Mouse (Mus musculus): ENCODE results near the gene Lrrtm1.
A peak's percentile ranks its signal among the peaks of the same experiment; 100 is the strongest.

Gene Lrrtm1

GRCm38 (mm10) chr6:77242601-77243406, at the start of gene Lrrtm1:
Gene Lrrtm1 (plus strand): TSS chr6:77242689.
- peak; percentile 65 for ATAC-seq (ENCODE audit: insufficient number of reproducible peaks, low FRiP score, low TSS enrichment)

GRCm38 (mm10) chr6:77196650-77197049, 45.8 kb upstream of the Lrrtm1 start:
- ATAC-seq (ENCODE audit: insufficient number of reproducible peaks, low FRiP score, low TSS enrichment): no peak

GRCm38 (mm10) chr6:77199375-77199774, 43.1 kb upstream of the Lrrtm1 start:
- no peak for ATAC-seq (ENCODE audit: insufficient number of reproducible peaks, low FRiP score, low TSS enrichment)

- ATAC-seq (ENCODE audit: insufficient number of reproducible peaks, low FRiP score, low TSS enrichment): no peak
These were observed 33.3 kb upstream of the Lrrtm1 start for GRCm38 (mm10) chr6:77209183-77209582.

- no peak for ATAC-seq (ENCODE audit: insufficient number of reproducible peaks, low FRiP score, low TSS enrichment)
These were observed 32.6 kb upstream of the Lrrtm1 start for GRCm38 (mm10) chr6:77209929-77210328.

- peak; percentile 71; the same call in 1 of the 2 replicates for ATAC-seq (ENCODE audit: insufficient number of reproducible peaks, low FRiP score, low TSS enrichment)
These were observed 28.6 kb upstream of the Lrrtm1 start for GRCm38 (mm10) chr6:77213757-77214409.

GRCm38 (mm10) chr6:77215322-77215721, 27.2 kb upstream of the Lrrtm1 start:
- no peak for ATAC-seq (ENCODE audit: insufficient number of reproducible peaks, low FRiP score, low TSS enrichment)

GRCm38 (mm10) chr6:77218875-77219274, 23.6 kb upstream of the Lrrtm1 start:
- no peak for ATAC-seq (ENCODE audit: insufficient number of reproducible peaks, low FRiP score, low TSS enrichment)

GRCm38 (mm10) chr6:77220776-77221175, 21.7 kb upstream of the Lrrtm1 start:
- no peak for ATAC-seq (ENCODE audit: insufficient number of reproducible peaks, low FRiP score, low TSS enrichment)

GRCm38 (mm10) chr6:77222849-77223638, 19.4 kb upstream of the Lrrtm1 start:
- peak; percentile 87 for ATAC-seq (ENCODE audit: insufficient number of reproducible peaks, low FRiP score, low TSS enrichment)

- ATAC-seq (ENCODE audit: insufficient number of reproducible peaks, low FRiP score, low TSS enrichment): no peak
These were observed 2.1 kb upstream of the Lrrtm1 start for GRCm38 (mm10) chr6:77240426-77240825.

GRCm38 (mm10) chr6:77243541-77244231, 1.2 kb downstream of the Lrrtm1 start:
- peak; percentile 46 for ATAC-seq (ENCODE audit: insufficient number of reproducible peaks, low FRiP score, low TSS enrichment)

GRCm38 (mm10) chr6:77253480-77253879, 11.0 kb downstream of the Lrrtm1 start:
- ATAC-seq (ENCODE audit: insufficient number of reproducible peaks, low FRiP score, low TSS enrichment): no peak

GRCm38 (mm10) chr6:77256348-77256747, 13.9 kb downstream of the Lrrtm1 start:
- ATAC-seq (ENCODE audit: insufficient number of reproducible peaks, low FRiP score, low TSS enrichment): no peak

GRCm38 (mm10) chr6:77257358-77258105, 15.0 kb downstream of the Lrrtm1 start:
- ATAC-seq (ENCODE audit: insufficient number of reproducible peaks, low FRiP score, low TSS enrichment): no peak

GRCm38 (mm10) chr6:77265163-77265562, 22.7 kb downstream of the Lrrtm1 start:
- no peak for ATAC-seq (ENCODE audit: insufficient number of reproducible peaks, low FRiP score, low TSS enrichment)

- ATAC-seq (ENCODE audit: insufficient number of reproducible peaks, low FRiP score, low TSS enrichment): peak; percentile 58; the same call in 1 of the 2 replicates
These were observed 36.3 kb downstream of the Lrrtm1 start for GRCm38 (mm10) chr6:77278794-77279193.

- ATAC-seq (ENCODE audit: insufficient number of reproducible peaks, low FRiP score, low TSS enrichment): no peak
These were observed 43.8 kb downstream of the Lrrtm1 start for GRCm38 (mm10) chr6:77286317-77286716.

GRCm38 (mm10) chr6:77288402-77288801, 45.9 kb downstream of the Lrrtm1 start:
- ATAC-seq (ENCODE audit: insufficient number of reproducible peaks, low FRiP score, low TSS enrichment): peak; percentile 75

GRCm38 (mm10) chr6:77291415-77291814, 48.9 kb downstream of the Lrrtm1 start:
- ATAC-seq (ENCODE audit: insufficient number of reproducible peaks, low FRiP score, low TSS enrichment): no peak
